Mouse (Mus musculus): ENCODE measurements around the gene Fli1. TPM values are rescaled to one million over a fixed set of nuclear protein-coding genes. Genes with fewer than 3 reads are reported as not detected.

Fli1 gene
- polyA plus RNA-seq, 1 experiment from 2014 or later, result 7.9 TPM

DNA sequence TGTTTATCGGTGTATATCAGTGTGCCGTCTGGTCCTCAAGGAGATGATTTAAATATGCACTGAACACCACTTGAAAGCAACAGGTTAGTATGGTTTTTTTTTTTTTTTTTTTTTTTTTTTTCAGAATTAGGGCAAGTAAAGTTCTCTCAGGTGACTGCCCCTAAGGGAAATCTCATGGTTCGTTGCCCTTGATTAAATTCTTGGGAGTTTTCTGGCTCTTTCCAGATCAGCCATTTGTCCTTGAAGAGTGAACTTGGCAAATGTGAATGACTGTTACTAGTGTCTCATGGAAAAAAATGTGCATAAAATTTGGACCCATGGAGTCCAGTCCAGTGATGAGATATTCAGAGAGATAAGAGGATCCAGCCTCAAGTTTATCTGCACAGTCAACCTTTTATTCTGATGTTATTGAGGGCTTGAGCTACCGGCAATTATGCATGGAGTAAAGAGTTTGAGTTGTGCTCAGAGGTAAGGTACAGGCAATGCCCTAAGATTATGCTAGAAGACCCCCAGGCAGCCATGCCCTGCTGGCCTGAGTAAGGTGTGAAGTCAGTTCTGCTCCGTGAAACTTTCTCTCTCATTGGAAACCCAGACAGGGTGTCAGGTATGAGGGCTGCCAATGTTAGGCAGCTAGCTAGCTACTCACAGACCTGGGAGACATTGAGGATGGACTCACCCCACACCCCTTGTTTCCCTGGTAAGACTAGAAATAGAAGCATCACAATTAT, 165.6 kb downstream of the Fli1 start:
- no peak for ATAC-seq (ENCODE audit: low FRiP score)
- no peaks in the 10 kb centered on the region for H3K36me3 ChIP-seq
- no peaks in the 10 kb centered on the region for H3K27me3 ChIP-seq (replicated peaks)
- no peaks in the 10 kb centered on the region for H3K4me1 ChIP-seq
- WGBS, result 89% methylated on average over 5 of the region's 5 CpGs
- H3K4me2 ChIP-seq, result no peak overlapping the region
- H3K27ac ChIP-seq (replicated peaks), result no peak overlapping the region
- H3K9me3 ChIP-seq (replicated peaks), result no peaks in the 10 kb centered on the region
- H3K9ac ChIP-seq (replicated peaks), result no peak overlapping the region
- no peak overlapping the region for H3K4me3 ChIP-seq (replicated peaks)

DNA sequence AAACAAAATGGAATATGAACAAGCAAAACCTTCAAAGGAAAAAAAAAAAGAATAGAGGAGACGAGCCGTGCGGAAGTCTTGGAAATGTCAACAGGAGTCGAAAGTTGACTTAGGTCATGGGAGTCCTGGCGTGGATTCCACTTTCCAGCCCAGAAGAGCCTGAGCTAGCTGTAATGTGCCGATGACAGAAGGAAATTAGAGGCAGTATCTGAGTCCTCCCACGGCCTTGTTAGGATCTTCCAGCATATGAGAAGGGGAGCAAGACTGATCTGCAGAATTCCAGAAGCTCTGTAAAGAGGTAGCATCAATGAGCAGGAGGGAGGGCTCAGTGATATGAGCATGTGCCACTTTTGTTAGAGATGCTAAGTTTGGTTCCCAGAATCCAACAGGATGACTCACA, 166.6 kb downstream of the Fli1 start:
- WGBS, result 91% methylated on average over 7 of the region's 7 CpGs
- no peaks in the 10 kb centered on the region for H3K36me3 ChIP-seq
- H3K27ac ChIP-seq (replicated peaks), result no peak overlapping the region
- H3K27me3 ChIP-seq (replicated peaks), result no peaks in the 10 kb centered on the region
- no peak overlapping the region for H3K4me2 ChIP-seq
- no peak for ATAC-seq (ENCODE audit: low FRiP score)
- H3K4me3 ChIP-seq (replicated peaks), result no peak overlapping the region
- H3K9ac ChIP-seq (replicated peaks), result no peak overlapping the region
- H3K9me3 ChIP-seq (replicated peaks), result no peaks in the 10 kb centered on the region
- no peaks in the 10 kb centered on the region for H3K4me1 ChIP-seq

DNA sequence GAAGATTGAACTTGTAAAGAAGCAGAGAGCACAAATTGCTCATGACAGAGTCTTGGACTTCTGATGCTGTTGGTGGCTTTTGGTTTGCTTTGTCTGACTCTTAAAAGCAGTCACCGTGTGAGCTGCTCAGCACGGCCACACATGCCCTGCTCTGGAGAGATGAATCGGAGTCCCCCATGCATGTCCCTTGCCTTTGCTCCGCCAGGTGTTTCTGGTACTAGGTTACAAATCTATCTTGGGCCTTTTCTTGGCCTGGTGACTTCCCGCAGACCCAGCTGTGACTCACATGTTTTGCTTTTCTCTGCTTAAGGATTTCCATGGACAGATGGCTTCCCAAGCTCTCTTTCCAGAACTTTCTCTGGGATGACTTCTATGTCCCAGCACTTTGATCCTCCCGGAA, 169.0 kb downstream of the Fli1 start:
- Histone ChIP-seq H3K4me2 (no peak overlapping the region), H3K4me3 (replicated peaks) (no peak overlapping the region), H3K27me3 (replicated peaks) (no peaks in the 10 kb centered on the region), H3K9me3 (replicated peaks) (no peaks in the 10 kb centered on the region), H3K9ac (replicated peaks) (no peak overlapping the region), H3K36me3 (no peaks in the 10 kb centered on the region), H3K4me1 (no peaks in the 10 kb centered on the region), H3K27ac (replicated peaks) (no peak overlapping the region)
- 95% methylated on average over 6 of the region's 6 CpGs for WGBS
- no peak for ATAC-seq (ENCODE audit: low FRiP score)

Other genes starting within 250 kb of the Fli1 start
- gene Kcnj5, start 198.5 kb downstream of the Fli1 start, polyA plus RNA-seq (2015; fragmentation: Nextera tagmentation; extraction: Ambion mirVana), result 0.19 and 0.22 TPM in 2 replicates
- not detected in 2 replicates for gene Kcnj1, start 170.4 kb downstream of the Fli1 start, polyA plus RNA-seq (2015; fragmentation: Nextera tagmentation; extraction: Ambion mirVana)
- gene Ets1, start 93.4 kb upstream of the Fli1 start, polyA plus RNA-seq (2015; fragmentation: Nextera tagmentation; extraction: Ambion mirVana), result 17.6 and 34.5 TPM in 2 replicates

Measured in neural tube, embryonic 15.5 days (tissue).